9 mouse cellular contexts compared by ENCODE assay signal in genomic region chr9:116847241-116848135, GRCm38 (mm10).
DNase-seq lines count a peak whose midpoint lies in the region; ATAC-seq and TF ChIP-seq lines count a peak whose summit lies in the region.
"Had no signal": no experiment of that assay in that cellular context is flagged by ENCODE, and none has a peak within 500 bp of the region (broad histone marks: within the 10 kb centered on the region; RNA-seq: fewer than 3 reads in every experiment).

No protein-coding gene starts in this region.

- no peak for TF ChIP-seq CTCF in hindbrain, postnatal 0 days (IDR thresholded peaks at IDR 0.05; ENCODE audit: low read depth)

- no peaks in the 10 kb centered on the region for H3K27me3 ChIP-seq in hindbrain, postnatal 0 days (ENCODE audit: insufficient read depth, low read length)
- no peaks in the 10 kb centered on the region for H3K27me3 ChIP-seq in hindbrain, embryonic 13.5 days
- H3K27me3 ChIP-seq in heart, embryonic 13.5 days (replicated peaks): no peaks in the 10 kb centered on the region
- no peaks in the 10 kb centered on the region for H3K27me3 ChIP-seq in stomach, embryonic 16.5 days (ENCODE audit: control insufficient read depth, insufficient read depth, low read length)
- H3K27me3 ChIP-seq in midbrain, embryonic 16.5 days (ENCODE audit: control insufficient read depth, insufficient read depth, low read depth, low read length): no peaks in the 10 kb centered on the region
- H3K27me3 ChIP-seq in forebrain, embryonic 12.5 days: no peaks in the 10 kb centered on the region

- H3K4me2 ChIP-seq in hindbrain, postnatal 0 days (ENCODE audit: low read depth, low read length): no peak overlapping the region
- no peak overlapping the region for H3K4me2 ChIP-seq in hindbrain, embryonic 13.5 days
- H3K4me2 ChIP-seq in heart, embryonic 13.5 days: no peak overlapping the region
- no peak overlapping the region for H3K4me2 ChIP-seq in stomach, embryonic 16.5 days (ENCODE audit: low read depth, low read length)
- H3K4me2 ChIP-seq in midbrain, embryonic 16.5 days (ENCODE audit: low read length): no peak overlapping the region
- no peak overlapping the region for H3K4me2 ChIP-seq in forebrain, embryonic 12.5 days

- no peak for ATAC-seq in hindbrain, postnatal 0 days
- ATAC-seq in hindbrain, embryonic 13.5 days (ENCODE audit: low FRiP score): no peak
- ATAC-seq in heart, embryonic 13.5 days (ENCODE audit: extremely low read depth, insufficient number of reproducible peaks, low FRiP score, low TSS enrichment): no peak
- ATAC-seq in stomach, embryonic 16.5 days (ENCODE audit: insufficient read depth, low FRiP score): peak; percentile 86
- no peak for ATAC-seq in midbrain, embryonic 16.5 days
- ATAC-seq in forebrain, embryonic 12.5 days (ENCODE audit: low FRiP score): no peak

- peak; percentile 46 for DNase-seq in hindbrain, postnatal 0 days (ENCODE audit: low spot score)
- peak; percentile 71 to 78 for DNase-seq in kidney, postnatal 36 days
- no peak for DNase-seq in cerebellum, adult 11 months

- H3K4me3 ChIP-seq in hindbrain, postnatal 0 days (ENCODE audit: low read length): no peak overlapping the region
- no peak overlapping the region for H3K4me3 ChIP-seq in hindbrain, embryonic 13.5 days
- no peak overlapping the region for H3K4me3 ChIP-seq in heart, embryonic 13.5 days
- no peak overlapping the region for H3K4me3 ChIP-seq in stomach, embryonic 16.5 days (replicated peaks; ENCODE audit: low read length)
- no peak overlapping the region for H3K4me3 ChIP-seq in midbrain, embryonic 16.5 days (ENCODE audit: low read depth, low read length)
- H3K4me3 ChIP-seq in forebrain, embryonic 12.5 days (replicated peaks): no peak overlapping the region

- no peak overlapping the region for H3K9ac ChIP-seq in hindbrain, postnatal 0 days (replicated peaks; ENCODE audit: low read length)
- H3K9ac ChIP-seq in hindbrain, embryonic 13.5 days: no peak overlapping the region
- H3K9ac ChIP-seq in heart, embryonic 13.5 days: no peak overlapping the region
- H3K9ac ChIP-seq in stomach, embryonic 16.5 days (ENCODE audit: low read length): no peak overlapping the region
- H3K9ac ChIP-seq in midbrain, embryonic 16.5 days (ENCODE audit: low read depth, low read length): no peak overlapping the region
- no peak overlapping the region for H3K9ac ChIP-seq in forebrain, embryonic 12.5 days

- WGBS in hindbrain, postnatal 0 days: 60% methylated on average over 7 of the region's 7 CpGs
- WGBS in hindbrain, embryonic 13.5 days: 81% methylated on average over 7 of the region's 7 CpGs
- WGBS in heart, embryonic 13.5 days: 61% methylated on average over 7 of the region's 7 CpGs
- WGBS in stomach, embryonic 16.5 days: 46% methylated on average over 7 of the region's 7 CpGs
- WGBS in midbrain, embryonic 16.5 days: 82% methylated on average over 7 of the region's 7 CpGs
- WGBS in forebrain, embryonic 12.5 days: 84% methylated on average over 7 of the region's 7 CpGs

- H3K36me3 ChIP-seq in hindbrain, postnatal 0 days (ENCODE audit: insufficient read depth, low read length): no peaks in the 10 kb centered on the region
- H3K36me3 ChIP-seq in hindbrain, embryonic 13.5 days: no peaks in the 10 kb centered on the region
- H3K36me3 ChIP-seq in heart, embryonic 13.5 days: peaks cover 3% of the 10 kb centered on the region; the same call in 1 of the 2 replicates
- no peaks in the 10 kb centered on the region for H3K36me3 ChIP-seq in stomach, embryonic 16.5 days (ENCODE audit: control insufficient read depth, insufficient read depth, low read length)
- no peaks in the 10 kb centered on the region for H3K36me3 ChIP-seq in midbrain, embryonic 16.5 days (ENCODE audit: control insufficient read depth, insufficient read depth, low read length)
- no peaks in the 10 kb centered on the region for H3K36me3 ChIP-seq in forebrain, embryonic 12.5 days (replicated peaks)

- H3K9me3 ChIP-seq in hindbrain, postnatal 0 days (ENCODE audit: low read length): no peaks in the 10 kb centered on the region
- no peaks in the 10 kb centered on the region for H3K9me3 ChIP-seq in hindbrain, embryonic 13.5 days
- no peaks in the 10 kb centered on the region; the same call in 1 of the 2 replicates for H3K9me3 ChIP-seq in heart, embryonic 13.5 days
- no peaks in the 10 kb centered on the region for H3K9me3 ChIP-seq in stomach, embryonic 16.5 days (replicated peaks; ENCODE audit: control insufficient read depth, low read length)
- H3K9me3 ChIP-seq in midbrain, embryonic 16.5 days (replicated peaks; ENCODE audit: control insufficient read depth, low read length, poor library complexity, severe bottlenecking): no peaks in the 10 kb centered on the region
- H3K9me3 ChIP-seq in forebrain, embryonic 12.5 days: no peaks in the 10 kb centered on the region

- 0 out of 2 replicates have a peak, but pooled peaks cover 6% of the 10 kb centered on the region for H3K4me1 ChIP-seq in hindbrain, postnatal 0 days (ENCODE audit: insufficient read depth, low read length)
- no peaks in the 10 kb centered on the region for H3K4me1 ChIP-seq in hindbrain, embryonic 13.5 days (replicated peaks)
- peaks cover 14% of the 10 kb centered on the region for H3K4me1 ChIP-seq in heart, embryonic 13.5 days
- peaks cover 3% of the 10 kb centered on the region for H3K4me1 ChIP-seq in stomach, embryonic 16.5 days (ENCODE audit: control insufficient read depth, insufficient read depth, low read length)
- H3K4me1 ChIP-seq in midbrain, embryonic 16.5 days (ENCODE audit: control insufficient read depth, insufficient read depth, low read length): no peaks in the 10 kb centered on the region
- no peaks in the 10 kb centered on the region for H3K4me1 ChIP-seq in forebrain, embryonic 12.5 days

- H3K27ac ChIP-seq in hindbrain, postnatal 0 days: no peak overlapping the region
- H3K27ac ChIP-seq in hindbrain, embryonic 13.5 days: no peak overlapping the region
- H3K27ac ChIP-seq in heart, embryonic 13.5 days (replicated peaks): peak overlapping the region; percentile 28; the same call in 1 of the 2 replicates
- H3K27ac ChIP-seq in stomach, embryonic 16.5 days (ENCODE audit: low read length): peak overlapping the region; percentile 53; the same call in 1 of the 2 replicates
- H3K27ac ChIP-seq in midbrain, embryonic 16.5 days (ENCODE audit: low read length): no peak overlapping the region
- no peak overlapping the region for H3K27ac ChIP-seq in forebrain, embryonic 12.5 days
- H3K27ac ChIP-seq: macrophage had no signal

Comparison
In these comparisons a context has a peak if more than half of its experiments do, and no peak if none do; other contexts are left out.
1. H3K27ac ChIP-seq: peak in heart, embryonic 13.5 days (single experiment) and stomach, embryonic 16.5 days (single experiment); none in hindbrain, postnatal 0 days (single experiment), hindbrain, embryonic 13.5 days (single experiment), midbrain, embryonic 16.5 days (single experiment) and forebrain, embryonic 12.5 days (single experiment).